Mouse (Mus musculus) hindbrain, embryonic 13.5 days (tissue): ENCODE measurements around the gene Hfe2. TPM values are rescaled to one million over a fixed set of nuclear protein-coding genes. Genes with fewer than 3 reads are reported as not detected.

Experiments
- ATAC-seq: fragments of 200-750 bp; cut with Nextera tagmentation; 2 replicates; pipeline ENCODE4 v1.8.0; 2017; ENCODE audit warnings: moderate TSS enrichment; ENCODE audit not compliant: low FRiP score
- H3K27ac ChIP-seq: fragments of 300-500 bp; sonication (generic); 2 replicates; pipeline ENCODE4 v1.5.1; 2015; ENCODE audit warnings: inconsistent platforms, mild to moderate bottlenecking, moderate library complexity
- H3K27me3 ChIP-seq: fragments of 300-500 bp; sonication (generic); 2 replicates; pipeline ENCODE4 v1.6.1; 2015; ENCODE audit warnings: mild to moderate bottlenecking, inconsistent platforms
- H3K36me3 ChIP-seq: fragments of 300-500 bp; sonication (generic); 2 replicates; pipeline ENCODE4 v1.6.1; 2015; ENCODE audit warnings: mild to moderate bottlenecking, inconsistent platforms
- H3K4me1 ChIP-seq: fragments of 300-500 bp; sonication (generic); replicated peaks from 2 replicates; pipeline ENCODE4 v1.6.1; 2015; ENCODE audit warnings: inconsistent platforms
- H3K4me2 ChIP-seq: fragments of 300-500 bp; sonication (generic); 2 replicates; pipeline ENCODE4 v1.6.1; 2015; ENCODE audit warnings: inconsistent platforms, mild to moderate bottlenecking, moderate library complexity
- H3K4me3 ChIP-seq: fragments of 300-500 bp; sonication (generic); 2 replicates; pipeline ENCODE4 v1.5.1; 2015; ENCODE audit warnings: mild to moderate bottlenecking, inconsistent platforms
- H3K9ac ChIP-seq: fragments of 300-500 bp; sonication (generic); 2 replicates; pipeline ENCODE4 v1.6.1; 2015; ENCODE audit warnings: mild to moderate bottlenecking, inconsistent platforms
- H3K9me3 ChIP-seq: fragments of 300-500 bp; sonication (generic); 2 replicates; pipeline ENCODE4 v1.6.1; 2016; ENCODE audit warnings: inconsistent platforms
- WGBS: fragments of 180-500 bp; shearing (Covaris S2); methylation state at CpG from one replicate; pipeline ENCODE4 v1.1.7; 2015; 5-methylcytosine and 5-hydroxymethylcytosine counted together
- polyA plus RNA-seq: library from polyadenylated mRNA; unstranded; fragments of >200 nt; fragmentation: Nextera tagmentation; extraction: Ambion mirVana; gene quantifications from 2 replicates; pipeline ENCODE4 v1.2.1, GENCODE M21; 2015

The Hfe2 gene
- polyA plus RNA-seq, 1 experiment from 2014 or later, result 0.92 TPM

DNA sequence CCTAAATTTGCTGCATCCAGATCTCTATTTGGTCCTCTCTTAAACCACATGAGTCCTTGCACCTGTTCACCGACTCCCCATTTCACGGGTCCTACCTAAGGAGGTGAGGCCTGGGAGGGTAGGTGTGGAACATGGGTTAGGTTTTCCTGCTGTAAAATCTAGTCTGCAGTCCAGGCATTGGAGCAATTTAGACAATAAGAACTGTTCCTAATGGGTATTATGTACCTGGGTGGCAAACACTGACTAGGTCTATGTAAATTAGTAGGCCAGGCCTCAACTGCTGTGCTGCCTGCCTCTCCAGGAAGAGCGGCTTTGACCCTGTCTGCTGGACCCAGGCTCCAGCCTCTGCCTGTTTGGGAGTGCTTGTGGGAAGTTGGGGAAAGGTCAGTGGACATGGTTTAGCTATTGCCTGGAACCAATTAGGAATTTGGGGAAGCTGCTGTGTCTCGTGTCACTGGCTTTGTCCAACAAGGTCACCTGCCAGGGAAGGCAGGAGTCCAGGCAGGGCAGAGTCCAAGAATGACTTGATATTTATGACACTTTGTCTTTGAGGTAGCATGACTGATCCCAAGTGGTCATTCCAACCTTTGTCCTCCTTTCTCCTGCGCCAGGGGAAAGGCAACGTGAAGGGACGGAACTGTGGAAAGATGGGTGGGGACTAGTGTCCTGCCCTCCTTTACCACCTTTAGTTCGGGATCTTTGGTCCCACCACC lies 50.5 kb downstream of the Hfe2 start:
- no peak for ATAC-seq
- H3K27ac ChIP-seq, result no peak overlapping the region

GRCm38 (mm10) chr3:96576005-96576658 lies 51.2 kb downstream of the Hfe2 start:
- peak; percentile 16; the same call in 1 of the 2 replicates for ATAC-seq
- peak overlapping the region; percentile 71 for H3K27ac ChIP-seq
- H3K4me1 ChIP-seq, result peaks cover 31% of the 10 kb centered on the region
- WGBS, result 59% methylated on average over 14 of the region's 14 CpGs
- no peaks in the 10 kb centered on the region for H3K36me3 ChIP-seq
- peak overlapping the region; percentile 38 for H3K4me2 ChIP-seq
- H3K9me3 ChIP-seq, result no peaks in the 10 kb centered on the region
- peak overlapping the region; percentile 1; the same call in 1 of the 2 replicates for H3K4me3 ChIP-seq
- peaks cover 1% of the 10 kb centered on the region; the same call in 1 of the 2 replicates for H3K27me3 ChIP-seq
- H3K9ac ChIP-seq, result no peak overlapping the region

More for the DNA sequence above, 50.5 kb downstream of the Hfe2 start:
- WGBS, result 84% methylated on average over 8 of the region's 8 CpGs
- H3K27me3 ChIP-seq, result no peaks in the 10 kb centered on the region
- peaks cover 24% of the 10 kb centered on the region for H3K4me1 ChIP-seq
- H3K36me3 ChIP-seq, result no peaks in the 10 kb centered on the region
- no peak overlapping the region for H3K4me3 ChIP-seq
- no peak overlapping the region for H3K4me2 ChIP-seq
- H3K9me3 ChIP-seq, result no peaks in the 10 kb centered on the region
- no peak overlapping the region for H3K9ac ChIP-seq

DNA sequence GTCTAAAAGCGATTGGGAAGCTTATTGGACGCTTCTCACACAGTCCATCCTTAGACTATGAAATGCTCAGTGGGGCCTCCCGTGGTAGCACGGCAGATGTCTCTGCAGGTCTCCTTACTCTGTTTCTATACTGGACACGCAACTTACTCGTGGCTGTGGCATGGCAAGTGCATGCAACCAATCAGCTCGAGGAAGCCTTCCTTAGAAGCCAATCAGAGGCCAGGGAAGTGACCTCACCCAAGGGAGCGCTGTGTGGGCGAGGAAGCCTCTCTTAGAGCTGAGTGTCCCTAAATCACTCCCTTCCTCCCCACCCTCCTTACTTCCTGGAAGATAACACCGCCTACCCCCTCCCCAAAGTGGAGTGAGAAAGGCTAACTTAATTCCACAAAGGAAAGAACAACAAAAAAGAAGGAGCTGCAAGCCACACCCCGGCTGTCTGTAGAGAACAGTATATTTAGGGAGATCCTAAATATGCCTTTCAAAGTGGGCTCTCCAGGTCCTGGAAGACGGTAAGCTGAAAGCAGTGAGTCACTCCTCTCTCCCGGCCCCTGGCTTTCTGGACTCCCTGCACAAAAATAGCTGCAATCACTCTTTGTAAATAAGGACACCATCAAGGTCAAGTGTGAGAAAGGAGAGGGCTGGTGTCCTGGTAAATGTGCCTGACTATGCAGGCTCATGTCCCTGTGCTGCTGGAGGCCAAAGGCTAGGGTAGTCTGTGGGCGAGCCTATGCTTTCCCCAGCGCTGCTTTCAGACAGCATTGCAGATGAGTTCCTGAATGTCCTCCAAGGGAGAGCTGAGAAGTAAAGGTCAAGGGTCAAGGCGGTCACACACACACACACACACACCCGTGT lies 51.9 kb downstream of the Hfe2 start, which contains the start of gene Gm16253:
Gm16253 (plus strand) TSS at position 295 of the 852 bp plus-strand sequence.
- H3K27ac ChIP-seq, result peak within 1 kb of the TSS; percentile 71
- 23% methylated on average over 17 of the region's 17 CpGs for WGBS
- peak within 1 kb of the TSS; percentile 1; the same call in 1 of the 2 replicates for H3K4me3 ChIP-seq
- H3K36me3 ChIP-seq, result no peaks in the 10 kb centered on the region
- ATAC-seq, result peak; percentile 83
- H3K4me1 ChIP-seq, result peaks cover 31% of the 10 kb centered on the region
- H3K4me2 ChIP-seq, result peak within 1 kb of the TSS; percentile 38
- no peak within 1 kb of the TSS for H3K9ac ChIP-seq
- H3K27me3 ChIP-seq, result peaks cover 9% of the 10 kb centered on the region
- no peaks in the 10 kb centered on the region for H3K9me3 ChIP-seq

DNA sequence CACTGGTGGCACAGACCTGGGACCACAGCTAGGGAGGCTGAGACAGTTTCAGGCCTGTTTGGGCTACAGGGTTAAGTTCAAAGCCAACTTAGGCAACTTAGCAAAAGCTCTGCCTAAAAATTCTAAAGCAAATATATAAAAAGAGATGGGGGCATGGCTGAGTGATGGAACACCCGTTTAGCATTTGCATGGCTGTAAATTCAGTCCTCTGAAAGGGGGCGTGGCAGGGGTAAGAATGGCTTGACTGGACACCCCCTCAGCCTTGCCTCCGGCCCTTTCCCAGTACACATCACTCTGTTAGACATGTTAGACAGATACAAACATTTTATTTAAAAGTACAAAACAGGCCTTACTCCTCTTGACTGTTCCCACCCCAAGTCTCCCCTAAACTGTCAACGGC lies 52.6 kb downstream of the Hfe2 start:
- H3K4me3 ChIP-seq, result no peak overlapping the region
- H3K27me3 ChIP-seq, result peaks cover 11% of the 10 kb centered on the region
- ATAC-seq, result no peak
- H3K9me3 ChIP-seq, result no peaks in the 10 kb centered on the region
- H3K4me2 ChIP-seq, result no peak overlapping the region
- H3K4me1 ChIP-seq, result peaks cover 31% of the 10 kb centered on the region
- H3K36me3 ChIP-seq, result no peaks in the 10 kb centered on the region
- H3K27ac ChIP-seq, result peak overlapping the region; percentile 71
- H3K9ac ChIP-seq, result no peak overlapping the region
- whole genome bisulfite sequencing, result 62% methylated on average over 4 of the region's 4 CpGs

Other genes starting within 250 kb of the Hfe2 start
- 1.5 and 1.7 TPM in 2 replicates for gene Fcgr1, start 231.2 kb upstream of the Hfe2 start, polyA plus RNA-seq
- not detected in 2 replicates for gene BC107364, start 72.9 kb upstream of the Hfe2 start, polyA plus RNA-seq
- gene Txnip, start 32.8 kb downstream of the Hfe2 start, polyA plus RNA-seq, result 60.5 and 67.6 TPM in 2 replicates
- gene Gm16253, start 51.8 kb downstream of the Hfe2 start, polyA plus RNA-seq, result 1.2 and 1.6 TPM in 2 replicates
- 38.3 and 39.3 TPM in 2 replicates for gene Polr3gl, start 69.0 kb downstream of the Hfe2 start, polyA plus RNA-seq
- 9.7 and 10.5 TPM in 2 replicates for gene Ankrd34a, start 71.5 kb downstream of the Hfe2 start, polyA plus RNA-seq
- 6.8 and 7.3 TPM in 2 replicates for gene Lix1l, start 76.0 kb downstream of the Hfe2 start, polyA plus RNA-seq
- gene Rbm8a, start 104.8 kb downstream of the Hfe2 start, polyA plus RNA-seq, result 123 and 129 TPM in 2 replicates
- gene Pex11b, start 110.2 kb downstream of the Hfe2 start, polyA plus RNA-seq, result 49.0 and 50.2 TPM in 2 replicates
- 0.05 and 0.12 TPM in 2 replicates for gene Gm42957, start 110.3 kb downstream of the Hfe2 start, polyA plus RNA-seq
- 0.82 and 0.91 TPM in 2 replicates for gene Itga10, start 120.4 kb downstream of the Hfe2 start, polyA plus RNA-seq
- 0.84 and 0.89 TPM in 2 replicates for gene Ankrd35, start 145.0 kb downstream of the Hfe2 start, polyA plus RNA-seq
- 33.7 and 33.8 TPM in 2 replicates for gene Pias3, start 171.2 kb downstream of the Hfe2 start, polyA plus RNA-seq
- 14.0 and 19.2 TPM in 2 replicates for gene Nudt17, start 183.4 kb downstream of the Hfe2 start, polyA plus RNA-seq
- gene Polr3c, start 202.5 kb downstream of the Hfe2 start, polyA plus RNA-seq, result 32.5 and 36.4 TPM in 2 replicates
- 70.3 and 72.4 TPM in 2 replicates for gene Rnf115, start 202.5 kb downstream of the Hfe2 start, polyA plus RNA-seq